Mouse (Mus musculus) cortical plate, adult 2 months (tissue): ENCODE measurements at regions not wholly inside any gene's neighbourhood (a gene's known extent, or its start where the extent isn't known, plus 50 kb on each side); places are given as distances from the start of the nearest gene placed in this dataset.

Experiments used
- H3K27ac ChIP-seq: fragments of 200-500 bp; 2 replicates; pipeline ENCODE4 v1.5.1; 2012; ENCODE audit warnings: low read length, control low read depth, inconsistent platforms; ENCODE audit not compliant: insufficient read depth
- H3K4me1 ChIP-seq: fragments of 200-500 bp; 2 replicates; pipeline ENCODE4 v1.6.1; 2011; ENCODE audit warnings: low read length; ENCODE audit not compliant: control insufficient read depth, insufficient read depth
- H3K4me3 ChIP-seq: fragments of 200-500 bp; 2 replicates; pipeline ENCODE4 v1.5.1; 2011; ENCODE audit warnings: mild to moderate bottlenecking, low read length, control low read depth; ENCODE audit not compliant: insufficient read depth
- CTCF ChIP-seq: fragments of 200-500 bp; IDR thresholded peaks from 2 replicates; pipeline ENCODE4 v1.5.1; 2011; ENCODE audit warnings: mild to moderate bottlenecking, control low read depth, low read length; ENCODE audit not compliant: insufficient read depth; ENCODE audit errors: extremely low read depth
- POLR2A ChIP-seq: fragments of 200-500 bp; IDR thresholded peaks from 2 replicates; pipeline ENCODE4 v1.6.1; 2011; ENCODE audit warnings: mild to moderate bottlenecking, low read length, control low read depth; ENCODE audit not compliant: insufficient read depth; ENCODE audit errors: extremely low read depth

- Histone ChIP-seq H3K4me3 (no peak overlapping the region), H3K27ac (no peak overlapping the region), H3K4me1 (no peaks in the 10 kb centered on the region)
- TF ChIP-seq POLR2A (no peak), CTCF (no peak)
These were observed 124.3 kb upstream of the Tsc22d1 start for GRCm38 (mm10) chr14:76290401-76291018.

- Histone ChIP-seq H3K4me1 (no peaks in the 10 kb centered on the region), H3K27ac (no peak overlapping the region), H3K4me3 (no peak overlapping the region)
- no peak for TF ChIP-seq CTCF
- TF ChIP-seq POLR2A = no peak
These were observed 122.5 kb upstream of the Tsc22d1 start for GRCm38 (mm10) chr14:76292211-76292610.

GRCm38 (mm10) chr14:76295411-76296169, 119.2 kb upstream of the Tsc22d1 start:
- Histone ChIP-seq H3K4me3 (no peak overlapping the region), H3K27ac (no peak overlapping the region), H3K4me1 (no peaks in the 10 kb centered on the region)
- TF ChIP-seq POLR2A (no peak), CTCF (no peak)

GRCm38 (mm10) chr14:76297864-76298263, 116.9 kb upstream of the Tsc22d1 start:
- H3K27ac ChIP-seq = no peak overlapping the region
- no peaks in the 10 kb centered on the region for H3K4me1 ChIP-seq
- TF ChIP-seq POLR2A = no peak
- no peak for TF ChIP-seq CTCF
- no peak overlapping the region for H3K4me3 ChIP-seq

GRCm38 (mm10) chr14:76302322-76302991, 112.3 kb upstream of the Tsc22d1 start:
- no peak for TF ChIP-seq CTCF
- TF ChIP-seq POLR2A = no peak
- Histone ChIP-seq H3K4me1 (no peaks in the 10 kb centered on the region), H3K4me3 (no peak overlapping the region), H3K27ac (no peak overlapping the region)

GRCm38 (mm10) chr14:76307603-76308002, 107.2 kb upstream of the Tsc22d1 start:
- H3K4me3 ChIP-seq = no peak overlapping the region
- no peaks in the 10 kb centered on the region for H3K4me1 ChIP-seq
- H3K27ac ChIP-seq = no peak overlapping the region
- TF ChIP-seq CTCF (no peak), POLR2A (no peak)

GRCm38 (mm10) chr14:76308188-76308812, 106.5 kb upstream of the Tsc22d1 start:
- Histone ChIP-seq H3K27ac (no peak overlapping the region), H3K4me1 (no peaks in the 10 kb centered on the region), H3K4me3 (peak overlapping the region; percentile 30)
- no peak for TF ChIP-seq CTCF
- no peak for TF ChIP-seq POLR2A

GRCm38 (mm10) chr14:76309606-76310005, 105.2 kb upstream of the Tsc22d1 start:
- Histone ChIP-seq H3K4me1 (no peaks in the 10 kb centered on the region), H3K27ac (no peak overlapping the region), H3K4me3 (no peak overlapping the region)
- TF ChIP-seq POLR2A (no peak), CTCF (no peak)

- Histone ChIP-seq H3K4me3 (no peak overlapping the region), H3K4me1 (no peaks in the 10 kb centered on the region), H3K27ac (no peak overlapping the region)
- TF ChIP-seq CTCF (no peak), POLR2A (no peak)
These were observed 104.5 kb upstream of the Tsc22d1 start for GRCm38 (mm10) chr14:76310278-76310677.
